Mouse (Mus musculus): Measurements from ENCODE around the gene Zfp599. TPM values are rescaled to one million over a fixed set of nuclear protein-coding genes. Genes with fewer than 3 reads are reported as not detected.

Zfp599 gene
- polyA plus RNA-seq, 1 experiment, result 2.8 TPM

GRCm38 (mm10) chr9:22262611-22263010 lies 2.9 kb upstream of the Zfp599 start:
- no peaks in the 10 kb centered on the region for H3K4me1 ChIP-seq (ENCODE audit: control insufficient read depth, insufficient read depth, low read length)
- 92% methylated on average over 10 of the region's 10 CpGs for WGBS
- TF ChIP-seq POLR2A (IDR thresholded peaks at IDR 0.05; ENCODE audit: borderline replicate concordance, insufficient read depth, low read length) (no peak), CTCF (IDR thresholded peaks at IDR 0.05; ENCODE audit: borderline replicate concordance, insufficient read depth, low read depth, low read length) (no peak)
- no peak for DNase-seq
- H3K27me3 ChIP-seq (ENCODE audit: control insufficient read depth, insufficient read depth, low read length), result no peaks in the 10 kb centered on the region
- H3K27ac ChIP-seq (ENCODE audit: insufficient read depth, low read length), result no peak overlapping the region
- no peak overlapping the region for H3K4me3 ChIP-seq (replicated peaks; ENCODE audit: insufficient read depth, low read depth, low read length)

DNA sequence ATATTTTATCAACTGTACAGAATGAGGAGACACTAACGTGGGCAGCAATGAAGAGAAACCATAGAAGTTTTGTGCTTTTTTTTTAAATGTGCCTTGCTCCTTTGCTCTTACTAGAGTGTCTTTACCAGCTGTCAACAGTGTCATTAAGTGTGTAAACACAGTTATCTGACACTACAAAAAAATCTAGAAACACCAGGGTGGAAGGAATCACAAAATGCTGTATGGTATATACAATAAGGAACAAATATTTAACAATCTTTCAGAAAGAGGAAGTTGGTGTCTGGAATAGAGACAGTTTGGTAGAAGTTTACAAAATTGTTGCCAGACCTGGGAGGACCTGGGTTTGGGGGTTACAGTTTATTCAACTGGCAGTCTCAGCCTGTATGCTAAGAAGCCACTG lies 1.9 kb upstream of the Zfp599 start:
- H3K4me3 ChIP-seq (replicated peaks; ENCODE audit: insufficient read depth, low read depth, low read length), result no peak overlapping the region
- WGBS, result 96% methylated on average over 1 of the region's 1 CpGs
- no peak for DNase-seq
- no peak overlapping the region for H3K27ac ChIP-seq (ENCODE audit: insufficient read depth, low read length)
- H3K4me1 ChIP-seq (ENCODE audit: control insufficient read depth, insufficient read depth, low read length), result no peaks in the 10 kb centered on the region
- no peak for TF ChIP-seq CTCF (IDR thresholded peaks at IDR 0.05; ENCODE audit: borderline replicate concordance, insufficient read depth, low read depth, low read length)
- TF ChIP-seq POLR2A (IDR thresholded peaks at IDR 0.05; ENCODE audit: borderline replicate concordance, insufficient read depth, low read length), result no peak
- H3K27me3 ChIP-seq (ENCODE audit: control insufficient read depth, insufficient read depth, low read length), result no peaks in the 10 kb centered on the region

GRCm38 (mm10) chr9:22260092-22260422 lies 362 bp upstream of the Zfp599 start:
- peak overlapping the region; percentile 89 for H3K4me3 ChIP-seq (replicated peaks; ENCODE audit: insufficient read depth, low read depth, low read length)
- H3K27ac ChIP-seq (ENCODE audit: insufficient read depth, low read length), result no peak overlapping the region
- DNase-seq, result no peak
- WGBS, result 27% methylated on average over 3 of the region's 3 CpGs
- no peaks in the 10 kb centered on the region for H3K4me1 ChIP-seq (ENCODE audit: control insufficient read depth, insufficient read depth, low read length)
- H3K27me3 ChIP-seq (ENCODE audit: control insufficient read depth, insufficient read depth, low read length), result no peaks in the 10 kb centered on the region
- no peak for TF ChIP-seq POLR2A (IDR thresholded peaks at IDR 0.05; ENCODE audit: borderline replicate concordance, insufficient read depth, low read length)
- TF ChIP-seq CTCF (IDR thresholded peaks at IDR 0.05; ENCODE audit: borderline replicate concordance, insufficient read depth, low read depth, low read length), result no peak

- peak overlapping the region; percentile 89 for H3K4me3 ChIP-seq (replicated peaks; ENCODE audit: insufficient read depth, low read depth, low read length)
- no peak for DNase-seq
- no peak overlapping the region for H3K27ac ChIP-seq (ENCODE audit: insufficient read depth, low read length)
- WGBS, result 88% methylated on average over 8 of the region's 8 CpGs
- no peaks in the 10 kb centered on the region for H3K4me1 ChIP-seq (ENCODE audit: control insufficient read depth, insufficient read depth, low read length)
- TF ChIP-seq POLR2A (IDR thresholded peaks at IDR 0.05; ENCODE audit: borderline replicate concordance, insufficient read depth, low read length) (no peak), CTCF (IDR thresholded peaks at IDR 0.05; ENCODE audit: borderline replicate concordance, insufficient read depth, low read depth, low read length) (no peak)
- no peaks in the 10 kb centered on the region for H3K27me3 ChIP-seq (ENCODE audit: control insufficient read depth, insufficient read depth, low read length)
These were observed 911 bp downstream of the Zfp599 start for GRCm38 (mm10) chr9:22258784-22259183.

GRCm38 (mm10) chr9:22256579-22256978 lies 3.1 kb downstream of the Zfp599 start:
- Histone ChIP-seq H3K27ac (ENCODE audit: insufficient read depth, low read length) (no peak overlapping the region), H3K4me3 (replicated peaks; ENCODE audit: insufficient read depth, low read depth, low read length) (no peak overlapping the region), H3K27me3 (ENCODE audit: control insufficient read depth, insufficient read depth, low read length) (no peaks in the 10 kb centered on the region), H3K4me1 (ENCODE audit: control insufficient read depth, insufficient read depth, low read length) (no peaks in the 10 kb centered on the region)
- TF ChIP-seq POLR2A (IDR thresholded peaks at IDR 0.05; ENCODE audit: borderline replicate concordance, insufficient read depth, low read length) (no peak), CTCF (IDR thresholded peaks at IDR 0.05; ENCODE audit: borderline replicate concordance, insufficient read depth, low read depth, low read length) (no peak)
- whole genome bisulfite sequencing, result 93% methylated on average over 4 of the region's 4 CpGs
- no peak for DNase-seq

DNA sequence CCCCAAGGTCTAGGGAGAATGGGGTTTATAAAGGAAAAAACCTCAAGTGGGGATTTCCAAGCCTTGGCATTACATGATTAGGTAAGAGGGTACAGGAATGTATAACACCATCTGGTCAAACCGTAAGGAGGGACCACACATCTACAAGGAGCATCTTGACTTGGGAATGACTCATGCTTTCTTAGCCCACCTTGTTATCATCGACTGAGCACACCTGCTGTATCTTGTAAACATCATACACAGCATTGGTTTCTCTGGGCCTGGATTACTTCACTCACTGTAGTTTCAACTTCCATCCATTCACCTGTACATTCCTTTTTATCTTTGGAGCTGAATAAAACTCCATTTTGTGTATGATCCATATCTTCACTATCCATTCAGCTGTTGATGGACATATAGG lies 15.5 kb downstream of the Zfp599 start:
- no peak for DNase-seq
- WGBS, result 88% methylated on average over 2 of the region's 2 CpGs
- H3K27me3 ChIP-seq (ENCODE audit: control insufficient read depth, insufficient read depth, low read length), result no peaks in the 10 kb centered on the region
- H3K27ac ChIP-seq (ENCODE audit: insufficient read depth, low read length), result no peak overlapping the region
- H3K4me1 ChIP-seq (ENCODE audit: control insufficient read depth, insufficient read depth, low read length), result no peaks in the 10 kb centered on the region
- TF ChIP-seq POLR2A (IDR thresholded peaks at IDR 0.05; ENCODE audit: borderline replicate concordance, insufficient read depth, low read length), result no peak
- H3K4me3 ChIP-seq (replicated peaks; ENCODE audit: insufficient read depth, low read depth, low read length), result no peak overlapping the region

- WGBS, result 95% methylated on average over 4 of the region's 4 CpGs
- H3K4me3 ChIP-seq (replicated peaks; ENCODE audit: insufficient read depth, low read depth, low read length), result no peak overlapping the region
- DNase-seq, result no peak
- no peak overlapping the region for H3K27ac ChIP-seq (ENCODE audit: insufficient read depth, low read length)
- TF ChIP-seq CTCF (IDR thresholded peaks at IDR 0.05; ENCODE audit: borderline replicate concordance, insufficient read depth, low read depth, low read length) (no peak), POLR2A (IDR thresholded peaks at IDR 0.05; ENCODE audit: borderline replicate concordance, insufficient read depth, low read length) (no peak)
- H3K27me3 ChIP-seq (ENCODE audit: control insufficient read depth, insufficient read depth, low read length), result no peaks in the 10 kb centered on the region
- H3K4me1 ChIP-seq (ENCODE audit: control insufficient read depth, insufficient read depth, low read length), result no peaks in the 10 kb centered on the region
These were observed 19.7 kb downstream of the Zfp599 start for GRCm38 (mm10) chr9:22240001-22240400.

DNA sequence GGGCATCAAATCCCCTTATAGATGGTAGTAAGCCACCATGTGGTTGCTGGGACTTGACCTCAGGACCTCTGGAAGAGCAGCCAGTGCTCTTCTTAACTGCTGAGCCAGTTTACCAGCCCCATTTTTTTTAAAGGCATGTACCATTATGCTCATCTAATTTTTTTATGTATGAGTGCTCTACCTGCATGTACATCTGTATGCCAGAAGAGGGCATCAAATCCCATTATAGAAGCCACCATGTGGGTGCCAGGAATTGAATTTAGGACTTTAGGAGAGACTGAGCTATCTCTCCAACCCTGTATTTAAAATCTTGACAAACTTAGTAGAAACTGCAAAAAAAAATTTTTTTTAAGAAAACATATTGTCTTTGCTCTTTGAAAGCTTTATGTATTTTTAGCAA lies 29.1 kb downstream of the Zfp599 start:
- Histone ChIP-seq H3K4me1 (ENCODE audit: control insufficient read depth, insufficient read depth, low read length) (peaks cover 3% of the 10 kb centered on the region; the same call in 1 of the 2 replicates), H3K4me3 (replicated peaks; ENCODE audit: insufficient read depth, low read depth, low read length) (no peak overlapping the region), H3K27me3 (ENCODE audit: control insufficient read depth, insufficient read depth, low read length) (no peaks in the 10 kb centered on the region), H3K27ac (ENCODE audit: insufficient read depth, low read length) (no peak overlapping the region)
- TF ChIP-seq CTCF (IDR thresholded peaks at IDR 0.05; ENCODE audit: borderline replicate concordance, insufficient read depth, low read depth, low read length) (no peak), POLR2A (IDR thresholded peaks at IDR 0.05; ENCODE audit: borderline replicate concordance, insufficient read depth, low read length) (no peak)
- peak in 1 of 2 experiments; percentile 14 for DNase-seq

All from cerebellum, adult 2 months (tissue).